Mouse (Mus musculus) intestine, embryonic 14.5 days (tissue): ENCODE results near the gene Exoc4. TPM values are rescaled to one million over a fixed set of nuclear protein-coding genes. Genes with fewer than 3 reads are reported as not detected.

ENCODE experiments used
- ATAC-seq: fragments of 200-750 bp; cut with Nextera tagmentation; replicated peaks from 2 replicates; pipeline ENCODE4 v1.8.0; 2017; ENCODE audit warnings: low read depth, moderate number of reproducible peaks, moderate TSS enrichment, moderate library complexity; ENCODE audit not compliant: low FRiP score, low TSS enrichment
- DNase-seq: peaks from one replicate; pipeline ENCODE4 v3.0.0-alpha.2; 2018; ENCODE audit warnings: low spot score
- H3K27ac ChIP-seq: fragments of 300-500 bp; sonication (generic); 2 replicates; pipeline ENCODE4 v1.5.1; 2014; ENCODE audit warnings: low read depth, mild to moderate bottlenecking, control low read depth
- H3K27me3 ChIP-seq: fragments of 300-500 bp; sonication (generic); replicated peaks from 2 replicates; pipeline ENCODE4 v1.6.1; 2014; ENCODE audit warnings: low read length, control low read depth; ENCODE audit not compliant: control insufficient read depth, insufficient read depth
- H3K36me3 ChIP-seq: fragments of 300-500 bp; sonication (generic); 2 replicates; pipeline ENCODE4 v1.6.1; 2014; ENCODE audit warnings: low read length, control low read depth; ENCODE audit not compliant: control insufficient read depth, insufficient read depth
- H3K4me1 ChIP-seq: fragments of 300-500 bp; sonication (generic); replicated peaks from 2 replicates; pipeline ENCODE4 v1.6.1; 2014; ENCODE audit warnings: low read length, control low read depth, mixed read lengths; ENCODE audit not compliant: control insufficient read depth, insufficient read depth
- H3K4me2 ChIP-seq: fragments of 300-500 bp; sonication (generic); 2 replicates; pipeline ENCODE4 v1.6.1; 2014; ENCODE audit warnings: low read length
- H3K4me3 ChIP-seq: fragments of 300-500 bp; sonication (generic); 2 replicates; pipeline ENCODE4 v1.5.1; 2014; ENCODE audit warnings: low read depth, low read length, control low read depth, mixed read lengths
- H3K9ac ChIP-seq: fragments of 300-500 bp; sonication (generic); 2 replicates; pipeline ENCODE4 v1.6.1; 2014; ENCODE audit warnings: mild to moderate bottlenecking, low read length
- H3K9me3 ChIP-seq: fragments of 300-500 bp; sonication (generic); 2 replicates; pipeline ENCODE4 v1.6.1; 2016; ENCODE audit warnings: low read length, control low read depth; ENCODE audit not compliant: control insufficient read depth
- WGBS: fragments of 180-500 bp; shearing (Covaris S2); extraction: QIAGEN DNeasy Blood & Tissue Kit; methylation state at CpG from one replicate; pipeline ENCODE4 v1.1.7; 2014; 5-methylcytosine and 5-hydroxymethylcytosine counted together
- polyA plus RNA-seq: library from polyadenylated mRNA; unstranded; fragments of >200 nt; fragmentation: Nextera tagmentation; extraction: Ambion mirVana; gene quantifications from 2 replicates; pipeline ENCODE4 v1.2.1, GENCODE M21; 2014

Exoc4 gene
- polyA plus RNA-seq, 1 experiment from 2014 or later: 29.9 TPM

DNA sequence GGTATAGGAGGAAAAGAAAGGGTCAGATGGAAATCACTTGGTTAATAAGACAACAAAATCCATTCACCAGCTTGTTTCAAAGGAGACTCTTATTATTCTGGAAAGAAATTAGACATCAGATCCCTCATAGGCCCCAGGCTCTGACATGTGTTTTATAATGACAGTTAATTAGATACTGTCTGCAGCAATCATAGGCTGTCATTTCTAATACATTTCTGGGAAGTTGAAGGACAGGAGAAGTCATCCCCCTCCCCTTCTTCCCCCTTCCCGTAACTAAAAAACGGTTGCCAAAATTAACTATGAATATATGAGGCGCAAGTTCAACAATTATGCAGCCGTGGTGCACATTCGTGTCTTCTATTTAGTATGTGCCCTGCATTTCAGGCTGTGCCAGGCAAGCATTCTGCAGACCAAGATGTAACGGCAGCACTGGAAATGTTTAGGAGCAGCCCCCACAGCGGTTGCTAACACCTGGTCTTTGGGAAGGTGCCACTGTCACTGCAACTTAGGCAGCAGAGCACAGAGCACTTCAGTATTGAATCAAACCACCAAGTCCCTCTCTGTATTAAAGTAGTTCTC is 463.7 kb downstream of the Exoc4 start:
- Histone ChIP-seq H3K4me3 (no peak overlapping the region), H3K27ac (no peak overlapping the region), H3K9me3 (no peaks in the 10 kb centered on the region), H3K9ac (no peak overlapping the region), H3K4me1 (no peaks in the 10 kb centered on the region), H3K27me3 (no peaks in the 10 kb centered on the region), H3K36me3 (no peaks in the 10 kb centered on the region), H3K4me2 (no peak overlapping the region)
- no peak for ATAC-seq
- 85% methylated on average over 7 of the region's 7 CpGs for WGBS
- no peak for DNase-seq

DNA sequence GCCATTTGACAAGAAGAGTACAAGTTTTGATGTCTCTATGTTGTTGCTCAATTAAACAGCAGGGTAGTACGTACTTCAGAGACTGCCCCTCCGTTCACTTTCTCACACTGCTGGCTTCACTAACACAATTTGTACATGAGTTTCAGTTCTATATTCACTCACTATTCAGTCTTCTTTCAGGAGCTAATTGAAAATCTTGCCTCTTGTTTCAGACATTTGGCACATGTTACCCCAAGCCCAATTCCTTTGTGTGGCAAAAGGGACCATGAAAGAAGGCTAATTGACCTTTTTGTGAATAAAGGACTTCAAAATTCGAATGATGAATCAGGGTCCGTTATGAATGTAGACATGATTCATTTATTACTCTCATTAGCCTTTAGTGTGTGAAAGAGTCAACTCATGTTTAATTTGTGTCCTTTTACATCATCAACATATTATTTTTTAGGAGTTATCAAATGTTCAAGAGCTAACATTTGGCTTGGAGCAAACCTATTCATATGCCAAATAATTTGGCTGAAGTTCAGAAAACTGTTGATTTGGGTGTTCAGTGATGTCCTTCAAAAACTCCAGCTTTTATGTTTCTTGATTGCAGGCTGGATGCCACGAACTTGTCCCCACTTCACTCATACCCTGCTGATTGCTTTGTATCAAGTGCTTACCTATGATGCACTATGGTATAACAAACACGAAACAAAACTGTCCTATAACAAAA is 467.5 kb downstream of the Exoc4 start:
- H3K4me3 ChIP-seq: no peak overlapping the region
- H3K27me3 ChIP-seq: no peaks in the 10 kb centered on the region
- H3K27ac ChIP-seq: no peak overlapping the region
- no peak overlapping the region for H3K9ac ChIP-seq
- 89% methylated on average over 6 of the region's 6 CpGs for WGBS
- H3K36me3 ChIP-seq: no peaks in the 10 kb centered on the region
- no peaks in the 10 kb centered on the region for H3K4me1 ChIP-seq
- no peak overlapping the region for H3K4me2 ChIP-seq
- no peak for DNase-seq
- no peak for ATAC-seq
- H3K9me3 ChIP-seq: no peaks in the 10 kb centered on the region

DNA sequence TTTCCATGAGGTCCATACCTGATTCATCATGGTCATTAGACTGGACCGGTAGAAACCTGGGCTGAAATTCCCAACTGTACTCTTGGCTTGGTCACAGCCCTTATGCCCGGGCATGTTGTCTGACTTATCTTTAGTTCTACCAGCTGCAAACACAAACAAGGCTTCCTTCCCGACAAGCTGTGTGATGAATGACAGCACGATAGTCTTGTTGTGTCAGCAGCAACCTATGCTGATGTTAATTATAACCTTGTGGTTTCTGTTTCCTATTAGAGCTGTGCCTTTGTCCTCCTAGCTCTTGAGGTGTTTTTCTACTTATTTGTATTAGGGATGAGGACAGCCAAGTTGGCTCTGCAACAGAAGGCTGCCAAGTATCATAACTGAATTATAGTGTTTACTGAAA is 472.3 kb downstream of the Exoc4 start:
- ATAC-seq: no peak
- WGBS: 69% methylated on average over 4 of the region's 4 CpGs

DNA sequence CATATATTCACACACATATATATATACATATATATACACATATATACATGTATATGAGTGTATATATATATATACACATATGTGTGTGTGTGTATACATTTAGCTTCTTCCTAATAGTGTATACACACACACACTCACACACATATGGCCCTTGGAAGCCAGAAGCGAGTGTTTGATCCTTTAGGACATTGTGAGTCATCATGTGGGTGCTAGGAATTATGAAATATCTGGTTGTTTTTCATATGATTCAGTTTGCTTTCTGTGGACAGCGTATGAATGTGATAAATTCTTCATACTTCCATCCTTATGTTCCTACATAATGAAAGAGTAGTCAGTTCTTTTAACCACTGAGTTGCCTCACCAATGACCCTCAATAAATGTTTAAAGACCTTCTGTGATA is 473.9 kb downstream of the Exoc4 start:
- no peaks in the 10 kb centered on the region for H3K9me3 ChIP-seq
- ATAC-seq (no peak), DNase-seq (no peak)
- no peak overlapping the region for H3K9ac ChIP-seq
- H3K4me1 ChIP-seq: no peaks in the 10 kb centered on the region
- H3K27ac ChIP-seq: no peak overlapping the region
- no peak overlapping the region for H3K4me3 ChIP-seq
- H3K36me3 ChIP-seq: no peaks in the 10 kb centered on the region
- WGBS: 95% methylated on average over 2 of the region's 2 CpGs
- H3K4me2 ChIP-seq: no peak overlapping the region
- no peaks in the 10 kb centered on the region for H3K27me3 ChIP-seq

More for the DNA sequence above, 472.3 kb downstream of the Exoc4 start:
- Histone ChIP-seq H3K4me1 (no peaks in the 10 kb centered on the region), H3K36me3 (no peaks in the 10 kb centered on the region), H3K9ac (no peak overlapping the region), H3K27me3 (no peaks in the 10 kb centered on the region), H3K4me2 (no peak overlapping the region), H3K27ac (no peak overlapping the region), H3K9me3 (no peaks in the 10 kb centered on the region), H3K4me3 (no peak overlapping the region)
- DNase-seq: no peak

DNA sequence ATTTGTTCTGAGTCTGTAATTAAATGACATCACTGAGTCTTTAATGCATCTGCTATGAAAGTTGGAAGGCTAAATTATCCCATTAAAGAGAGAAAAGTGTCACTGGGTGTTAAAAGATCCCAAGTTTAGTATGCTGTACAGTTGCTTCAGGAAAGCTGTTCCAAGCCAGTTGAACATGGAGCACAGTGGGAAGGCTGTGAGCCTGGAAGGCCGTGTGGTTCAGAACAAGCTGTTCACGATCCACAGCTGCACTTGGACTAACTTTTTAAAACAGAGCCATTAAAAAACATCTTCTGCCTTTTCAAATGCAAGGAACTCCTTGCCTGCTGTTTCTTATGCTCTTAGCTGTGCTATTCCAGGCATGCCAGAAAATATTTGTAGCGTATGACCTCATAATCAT is 475.7 kb downstream of the Exoc4 start:
- no peak for ATAC-seq
- no peak for DNase-seq
- Histone ChIP-seq H3K9me3 (no peaks in the 10 kb centered on the region), H3K4me2 (no peak overlapping the region), H3K4me3 (no peak overlapping the region), H3K9ac (no peak overlapping the region), H3K27ac (no peak overlapping the region), H3K4me1 (no peaks in the 10 kb centered on the region), H3K36me3 (no peaks in the 10 kb centered on the region), H3K27me3 (no peaks in the 10 kb centered on the region)
- 69% methylated on average over 3 of the region's 3 CpGs for WGBS

DNA sequence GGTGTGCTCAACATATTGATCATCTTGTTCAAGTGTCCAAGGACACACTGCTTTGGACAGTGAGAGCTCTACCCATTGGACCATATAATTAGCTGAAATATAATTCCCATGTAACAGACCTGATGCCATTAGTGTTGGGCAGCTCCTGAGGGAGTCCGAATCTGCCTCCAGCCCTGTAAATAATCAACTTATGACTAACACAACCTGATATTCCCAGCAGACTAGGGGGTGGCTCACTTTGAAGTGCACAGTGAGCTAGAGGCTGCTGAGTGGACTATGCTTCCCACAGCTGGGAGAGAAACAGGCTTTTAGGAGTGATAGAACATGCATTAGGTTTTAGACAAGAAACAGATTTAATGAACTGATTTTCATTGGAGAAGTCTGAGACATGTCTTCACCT is 478.4 kb downstream of the Exoc4 start:
- Histone ChIP-seq H3K36me3 (no peaks in the 10 kb centered on the region), H3K27me3 (no peaks in the 10 kb centered on the region), H3K9ac (no peak overlapping the region), H3K9me3 (no peaks in the 10 kb centered on the region), H3K4me1 (no peaks in the 10 kb centered on the region), H3K4me3 (no peak overlapping the region), H3K4me2 (no peak overlapping the region), H3K27ac (no peak overlapping the region)
- WGBS: 43% methylated on average over 1 of the region's 1 CpGs
- no peak for ATAC-seq
- no peak for DNase-seq

DNA sequence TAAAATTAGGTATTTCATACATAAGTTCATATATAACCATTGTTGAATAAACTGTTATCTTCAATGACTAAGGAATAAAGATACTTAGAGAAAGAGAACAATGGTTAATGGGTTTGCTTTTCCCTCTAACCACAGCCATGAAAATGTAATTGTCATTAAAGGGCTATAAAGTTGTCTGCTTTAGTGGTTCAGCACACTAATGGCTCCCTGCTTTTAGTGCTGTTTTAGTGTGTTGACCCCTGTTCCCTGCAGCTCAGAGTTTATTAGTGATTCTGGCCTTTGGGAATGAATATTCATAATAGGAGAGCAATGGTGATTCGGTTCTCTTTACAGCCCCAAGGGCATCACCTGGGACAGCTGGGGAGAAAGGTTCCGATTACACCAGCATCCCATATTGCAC is 483.3 kb downstream of the Exoc4 start:
- Histone ChIP-seq H3K36me3 (no peaks in the 10 kb centered on the region), H3K4me1 (no peaks in the 10 kb centered on the region), H3K9me3 (no peaks in the 10 kb centered on the region), H3K4me3 (no peak overlapping the region), H3K4me2 (no peak overlapping the region), H3K27me3 (no peaks in the 10 kb centered on the region), H3K9ac (no peak overlapping the region), H3K27ac (no peak overlapping the region)
- ATAC-seq: no peak
- WGBS: 66% methylated on average over 2 of the region's 2 CpGs
- no peak for DNase-seq

DNA sequence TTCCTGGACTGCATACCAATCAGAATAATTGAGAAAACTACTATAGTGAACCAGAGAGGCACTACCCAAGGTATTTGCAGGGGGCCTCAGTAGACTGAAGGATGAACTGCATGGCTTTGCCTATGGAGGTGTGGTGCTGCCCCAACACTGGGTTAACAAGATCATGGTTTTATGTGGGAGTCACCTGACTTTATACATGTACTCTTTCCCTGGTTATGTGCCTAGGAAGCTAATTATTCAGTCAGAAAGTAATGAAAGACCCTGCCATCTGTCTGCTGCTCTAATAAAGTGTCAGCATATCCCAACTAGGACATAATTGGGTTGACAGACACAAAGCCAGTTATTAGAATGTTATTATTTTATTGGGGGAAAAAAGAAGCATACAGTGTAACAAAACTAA is 484.7 kb downstream of the Exoc4 start:
- H3K4me3 ChIP-seq: no peak overlapping the region
- H3K4me2 ChIP-seq: no peak overlapping the region
- ATAC-seq (no peak), DNase-seq (no peak)
- H3K36me3 ChIP-seq: no peaks in the 10 kb centered on the region
- no peaks in the 10 kb centered on the region for H3K9me3 ChIP-seq
- no peaks in the 10 kb centered on the region for H3K27me3 ChIP-seq
- no peaks in the 10 kb centered on the region; the same call in 1 of the 2 replicates for H3K4me1 ChIP-seq
- H3K27ac ChIP-seq: no peak overlapping the region
- no peak overlapping the region for H3K9ac ChIP-seq

DNA sequence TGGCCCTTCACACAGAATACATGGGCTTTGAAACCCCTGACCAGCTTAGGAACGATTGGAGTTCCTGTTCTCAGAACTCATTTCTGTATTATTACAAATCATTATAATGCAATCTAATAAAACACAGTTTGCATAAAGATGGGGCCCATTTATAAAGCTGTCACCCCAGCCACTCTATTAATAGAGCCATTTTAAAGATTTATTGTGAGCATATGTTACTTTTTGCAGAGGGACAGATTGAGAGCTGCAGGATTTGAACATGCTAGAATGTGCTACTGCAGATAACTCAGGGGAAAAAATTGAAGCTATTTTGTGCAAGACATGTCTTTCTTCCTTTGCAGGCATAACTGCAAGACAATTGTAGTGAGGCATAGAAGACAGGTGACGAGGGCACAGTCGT is 485.1 kb downstream of the Exoc4 start:
- Histone ChIP-seq H3K4me2 (no peak overlapping the region), H3K27me3 (no peaks in the 10 kb centered on the region), H3K36me3 (no peaks in the 10 kb centered on the region), H3K9ac (no peak overlapping the region), H3K4me3 (no peak overlapping the region), H3K9me3 (no peaks in the 10 kb centered on the region), H3K27ac (no peak overlapping the region), H3K4me1 (no peaks in the 10 kb centered on the region; the same call in 1 of the 2 replicates)
- no peak for ATAC-seq
- WGBS: 84% methylated on average over 3 of the region's 3 CpGs
- DNase-seq: no peak
